Mouse (Mus musculus): Measurements from ENCODE around the gene Eipr1. TPM values are rescaled to one million over a fixed set of nuclear protein-coding genes. Genes with fewer than 3 reads are reported as not detected.
A peak's percentile ranks its signal among the peaks of the same experiment; 100 is the strongest.

The Eipr1 gene
- polyA plus RNA-seq, 1 experiment = 25.7 TPM

- no peaks in the 10 kb centered on the region for H3K36me3 ChIP-seq (ENCODE audit: control insufficient read depth, insufficient read depth, low read length)
- TF ChIP-seq POLR2A (IDR thresholded peaks at IDR 0.05; ENCODE audit: control insufficient read depth, low read depth, low read length) (no peak), CTCF (IDR thresholded peaks at IDR 0.05; ENCODE audit: control insufficient read depth, insufficient read depth, insufficient replicate concordance, low read depth, low read length) (no peak)
- H3K4me1 ChIP-seq (ENCODE audit: control insufficient read depth, insufficient read depth, low read length) = no peaks in the 10 kb centered on the region
- H3K4me3 ChIP-seq (ENCODE audit: control insufficient read depth, low read depth, low read length) = no peak overlapping the region
- H3K27me3 ChIP-seq (ENCODE audit: control insufficient read depth, insufficient read depth, low read length) = no peaks in the 10 kb centered on the region
- H3K27ac ChIP-seq (ENCODE audit: control insufficient read depth, insufficient read depth, low read depth, low read length) = no peak overlapping the region
Observed at GRCm38 (mm10) chr12:28775120-28775519, 23.5 kb downstream of the Eipr1 start.

GRCm38 (mm10) chr12:28775627-28776026, 24.0 kb downstream of the Eipr1 start:
- H3K27me3 ChIP-seq (ENCODE audit: control insufficient read depth, insufficient read depth, low read length) = no peaks in the 10 kb centered on the region
- no peaks in the 10 kb centered on the region for H3K36me3 ChIP-seq (ENCODE audit: control insufficient read depth, insufficient read depth, low read length)
- peaks cover 2% of the 10 kb centered on the region; the same call in 1 of the 2 replicates for H3K4me1 ChIP-seq (ENCODE audit: control insufficient read depth, insufficient read depth, low read length)
- TF ChIP-seq CTCF (IDR thresholded peaks at IDR 0.05; ENCODE audit: control insufficient read depth, insufficient read depth, insufficient replicate concordance, low read depth, low read length) (no peak), POLR2A (IDR thresholded peaks at IDR 0.05; ENCODE audit: control insufficient read depth, low read depth, low read length) (no peak)
- no peak overlapping the region for H3K27ac ChIP-seq (ENCODE audit: control insufficient read depth, insufficient read depth, low read depth, low read length)
- no peak overlapping the region for H3K4me3 ChIP-seq (ENCODE audit: control insufficient read depth, low read depth, low read length)

- Histone ChIP-seq H3K27me3 (ENCODE audit: control insufficient read depth, insufficient read depth, low read length) (no peaks in the 10 kb centered on the region), H3K27ac (ENCODE audit: control insufficient read depth, insufficient read depth, low read depth, low read length) (peak overlapping the region; percentile 22; the same call in 1 of the 2 replicates), H3K4me1 (ENCODE audit: control insufficient read depth, insufficient read depth, low read length) (peaks cover 2% of the 10 kb centered on the region; the same call in 1 of the 2 replicates), H3K36me3 (ENCODE audit: control insufficient read depth, insufficient read depth, low read length) (no peaks in the 10 kb centered on the region), H3K4me3 (ENCODE audit: control insufficient read depth, low read depth, low read length) (no peak overlapping the region)
- TF ChIP-seq CTCF (IDR thresholded peaks at IDR 0.05; ENCODE audit: control insufficient read depth, insufficient read depth, insufficient replicate concordance, low read depth, low read length) = no peak
- TF ChIP-seq POLR2A (IDR thresholded peaks at IDR 0.05; ENCODE audit: control insufficient read depth, low read depth, low read length) = no peak
Observed at GRCm38 (mm10) chr12:28780180-28780579, 28.6 kb downstream of the Eipr1 start.

- Histone ChIP-seq H3K36me3 (ENCODE audit: control insufficient read depth, insufficient read depth, low read length) (no peaks in the 10 kb centered on the region), H3K27ac (ENCODE audit: control insufficient read depth, insufficient read depth, low read depth, low read length) (no peak overlapping the region), H3K4me3 (ENCODE audit: control insufficient read depth, low read depth, low read length) (no peak overlapping the region), H3K27me3 (ENCODE audit: control insufficient read depth, insufficient read depth, low read length) (no peaks in the 10 kb centered on the region), H3K4me1 (ENCODE audit: control insufficient read depth, insufficient read depth, low read length) (peaks cover 2% of the 10 kb centered on the region; the same call in 1 of the 2 replicates)
- TF ChIP-seq POLR2A (IDR thresholded peaks at IDR 0.05; ENCODE audit: control insufficient read depth, low read depth, low read length) (no peak), CTCF (IDR thresholded peaks at IDR 0.05; ENCODE audit: control insufficient read depth, insufficient read depth, insufficient replicate concordance, low read depth, low read length) (no peak)
Observed at GRCm38 (mm10) chr12:28782637-28783036, 31.0 kb downstream of the Eipr1 start.

GRCm38 (mm10) chr12:28784355-28784754, 32.8 kb downstream of the Eipr1 start:
- Histone ChIP-seq H3K27me3 (ENCODE audit: control insufficient read depth, insufficient read depth, low read length) (no peaks in the 10 kb centered on the region), H3K4me1 (ENCODE audit: control insufficient read depth, insufficient read depth, low read length) (peaks cover 2% of the 10 kb centered on the region; the same call in 1 of the 2 replicates), H3K4me3 (ENCODE audit: control insufficient read depth, low read depth, low read length) (no peak overlapping the region), H3K36me3 (ENCODE audit: control insufficient read depth, insufficient read depth, low read length) (no peaks in the 10 kb centered on the region), H3K27ac (ENCODE audit: control insufficient read depth, insufficient read depth, low read depth, low read length) (no peak overlapping the region)
- TF ChIP-seq CTCF (IDR thresholded peaks at IDR 0.05; ENCODE audit: control insufficient read depth, insufficient read depth, insufficient replicate concordance, low read depth, low read length) (no peak), POLR2A (IDR thresholded peaks at IDR 0.05; ENCODE audit: control insufficient read depth, low read depth, low read length) (no peak)

- Histone ChIP-seq H3K4me3 (ENCODE audit: control insufficient read depth, low read depth, low read length) (no peak overlapping the region), H3K36me3 (ENCODE audit: control insufficient read depth, insufficient read depth, low read length) (no peaks in the 10 kb centered on the region), H3K27me3 (ENCODE audit: control insufficient read depth, insufficient read depth, low read length) (no peaks in the 10 kb centered on the region), H3K4me1 (ENCODE audit: control insufficient read depth, insufficient read depth, low read length) (peaks cover 2% of the 10 kb centered on the region; the same call in 1 of the 2 replicates), H3K27ac (ENCODE audit: control insufficient read depth, insufficient read depth, low read depth, low read length) (no peak overlapping the region)
- TF ChIP-seq POLR2A (IDR thresholded peaks at IDR 0.05; ENCODE audit: control insufficient read depth, low read depth, low read length) = no peak
- TF ChIP-seq CTCF (IDR thresholded peaks at IDR 0.05; ENCODE audit: control insufficient read depth, insufficient read depth, insufficient replicate concordance, low read depth, low read length) = no peak
Observed at GRCm38 (mm10) chr12:28784864-28785263, 33.3 kb downstream of the Eipr1 start.

GRCm38 (mm10) chr12:28785299-28785698, 33.7 kb downstream of the Eipr1 start:
- Histone ChIP-seq H3K4me1 (ENCODE audit: control insufficient read depth, insufficient read depth, low read length) (peaks cover 2% of the 10 kb centered on the region; the same call in 1 of the 2 replicates), H3K27ac (ENCODE audit: control insufficient read depth, insufficient read depth, low read depth, low read length) (no peak overlapping the region), H3K4me3 (ENCODE audit: control insufficient read depth, low read depth, low read length) (no peak overlapping the region), H3K27me3 (ENCODE audit: control insufficient read depth, insufficient read depth, low read length) (no peaks in the 10 kb centered on the region), H3K36me3 (ENCODE audit: control insufficient read depth, insufficient read depth, low read length) (no peaks in the 10 kb centered on the region)
- TF ChIP-seq POLR2A (IDR thresholded peaks at IDR 0.05; ENCODE audit: control insufficient read depth, low read depth, low read length) (no peak), CTCF (IDR thresholded peaks at IDR 0.05; ENCODE audit: control insufficient read depth, insufficient read depth, insufficient replicate concordance, low read depth, low read length) (no peak)

- H3K4me3 ChIP-seq (ENCODE audit: control insufficient read depth, low read depth, low read length) = no peak overlapping the region
- H3K4me1 ChIP-seq (ENCODE audit: control insufficient read depth, insufficient read depth, low read length) = no peaks in the 10 kb centered on the region
- no peaks in the 10 kb centered on the region for H3K27me3 ChIP-seq (ENCODE audit: control insufficient read depth, insufficient read depth, low read length)
- TF ChIP-seq POLR2A (IDR thresholded peaks at IDR 0.05; ENCODE audit: control insufficient read depth, low read depth, low read length) (no peak), CTCF (IDR thresholded peaks at IDR 0.05; ENCODE audit: control insufficient read depth, insufficient read depth, insufficient replicate concordance, low read depth, low read length) (no peak)
- H3K27ac ChIP-seq (ENCODE audit: control insufficient read depth, insufficient read depth, low read depth, low read length) = no peak overlapping the region
- no peaks in the 10 kb centered on the region for H3K36me3 ChIP-seq (ENCODE audit: control insufficient read depth, insufficient read depth, low read length)
Observed at GRCm38 (mm10) chr12:28786310-28786709, 34.7 kb downstream of the Eipr1 start.

Measured in testis, adult 2 months (tissue).